In genomic region chr5:104126561-104127320, GRCm38 (mm10) we compare ENCODE assay signal across 31 mouse cellular contexts. TPM values are rescaled to one million over a fixed set of nuclear protein-coding genes. Genes with fewer than 3 reads are reported as not detected.
A peak's percentile ranks its signal among the peaks of the same experiment; 100 is the strongest.
DNase-seq lines count a peak whose midpoint lies in the region; ATAC-seq lines count a peak whose summit lies in the region.
"Had no signal": no experiment of that assay in that cellular context is flagged by ENCODE, and none has a peak within 500 bp of the region (broad histone marks: within the 10 kb centered on the region; RNA-seq: fewer than 3 reads in every experiment).

No protein-coding gene starts in this region.

- intact Hi-C loops in heart, postnatal 25 days (cut with DNase I) = no loop called here
- intact Hi-C loops in heart, postnatal 10 days (cut with DNase I) = no loop called here

- DNase-seq in frontal cortex, postnatal 36 days (ENCODE audit: low spot score in 2 of 2) = no peak
- DNase-seq in heart, adult 9 months (ENCODE audit: low spot score in 2 of 2) = peak; percentile 69 to 72
- DNase-seq in heart, postnatal 25 days (ENCODE audit: low spot score) = no peak
- peak; percentile 53 to 55 for DNase-seq in heart, postnatal 10 days
- DNase-seq in kidney, adult 9 months = no peak
- DNase-seq: cerebellum, adult 8-10 months; kidney, adult 18-20 months; kidney, postnatal 10 days; lung, adult 18-20 months; lung, postnatal 14 days; right cerebral cortex, postnatal 14 days; spleen, adult 18-20 months; thymus, postnatal 36 days had no signal

- H3K4me3 ChIP-seq in brown adipose tissue, adult 24 weeks (ENCODE audit: insufficient read depth, low read depth, low read length) = no peak overlapping the region
- H3K4me3 ChIP-seq: embryonic facial prominence, embryonic 12.5 days; forebrain, embryonic 15.5 days; layer of hippocampus, adult 2 months; left cerebral cortex, adult 2 months; limb, embryonic 10.5 days; midbrain, embryonic 15.5 days; myocyte had no signal

- peak overlapping the region; percentile 74 for H3K27ac ChIP-seq in brown adipose tissue, adult 24 weeks (replicated peaks; ENCODE audit: low read depth, low read length)
- H3K27ac ChIP-seq: embryonic facial prominence, embryonic 12.5 days; forebrain, embryonic 15.5 days; layer of hippocampus, adult 2 months; left cerebral cortex, adult 2 months; limb, embryonic 10.5 days; midbrain, embryonic 15.5 days had no signal

- ATAC-seq in frontal cortex, adult (ENCODE audit: low TSS enrichment) = peak; percentile 87
- ATAC-seq: forebrain, embryonic 15.5 days; midbrain, embryonic 15.5 days had no signal

- H3K4me1 ChIP-seq in brown adipose tissue, adult 24 weeks (ENCODE audit: control insufficient read depth, insufficient read depth, insufficient read length, low read length) = peaks cover 26% of the 10 kb centered on the region
- H3K4me1 ChIP-seq: forebrain, embryonic 15.5 days; midbrain, embryonic 15.5 days had no signal

RNA-seq across cellular contexts. Expression of gene Sparcl1, which starts 13.2 kb away (rescaled TPM):
- 100 to 1,000 TPM; 191 to 258 TPM for total RNA-seq in heart, postnatal 25 days (2021)
- polyA plus RNA-seq in brown adipose tissue, adult 24 weeks (2012; ENCODE audit: insufficient read depth, insufficient read length, missing spikeins) = 101 and 132 TPM in 2 replicates
- 100 to 1,000 TPM; 372 to 394 TPM for total RNA-seq in heart, postnatal 10 days (2021)
- total RNA-seq: CH12.LX; common myeloid progenitor, adult 5-6 weeks; hematopoietic stem cell, adult 5-6 weeks; megakaryocyte-erythroid progenitor cell, adult 5-6 weeks had no signal

RNA-seq across cellular contexts. Expression of gene Dspp, which starts 43.8 kb away (rescaled TPM):
- total RNA-seq in heart, postnatal 25 days (2021) = not detected
- polyA plus RNA-seq in brown adipose tissue, adult 24 weeks (2012; ENCODE audit: insufficient read depth, insufficient read length, missing spikeins) = not detected in 2 replicates
- not detected for total RNA-seq in heart, postnatal 10 days (2021)
- total RNA-seq: adrenal gland, adult 18-20 months; adrenal gland, postnatal 4 days; CH12.LX; common myeloid progenitor, adult 5-6 weeks; gastrocnemius, adult 8-10 months; hematopoietic stem cell, adult 5-6 weeks; layer of hippocampus, adult 2 months; liver, adult 2 months; megakaryocyte-erythroid progenitor cell, adult 5-6 weeks had no signal
- polyA plus RNA-seq: embryonic facial prominence, embryonic 12.5 days; limb, embryonic 10.5 days; liver, adult 2 months; midbrain, embryonic 15.5 days; myocyte; neural tube, embryonic 14.5 days had no signal

RNA-seq across cellular contexts. Expression of gene Gm17660, which starts 49.3 kb away (rescaled TPM):
- not detected for total RNA-seq in heart, postnatal 25 days (2021)
- polyA plus RNA-seq in brown adipose tissue, adult 24 weeks (2012; ENCODE audit: insufficient read depth, insufficient read length, missing spikeins) = not detected in 2 replicates
- total RNA-seq in heart, postnatal 10 days (2021) = not detected
- total RNA-seq: adrenal gland, adult 18-20 months; adrenal gland, postnatal 4 days; CH12.LX; common myeloid progenitor, adult 5-6 weeks; gastrocnemius, adult 8-10 months; hematopoietic stem cell, adult 5-6 weeks; layer of hippocampus, adult 2 months; left cerebral cortex, adult 2 months; liver, adult 2 months; megakaryocyte-erythroid progenitor cell, adult 5-6 weeks had no signal
- polyA plus RNA-seq: embryonic facial prominence, embryonic 12.5 days; limb, embryonic 10.5 days; liver, adult 2 months; myocyte had no signal

Comparison
In these comparisons a context has a peak if more than half of its experiments do, and no peak if none do; other contexts are left out.
1. DNase-seq: peak in heart, adult 9 months (2 of 2) and heart, postnatal 10 days (2 of 2); none in frontal cortex, postnatal 36 days (0 of 2), heart, postnatal 25 days (single experiment) and kidney, adult 9 months (single experiment).